Mouse (Mus musculus) embryonic facial prominence, embryonic 13.5 days (tissue): ENCODE data around the gene Rem1. TPM values are rescaled to one million over a fixed set of nuclear protein-coding genes. Genes with fewer than 3 reads are reported as not detected.
"Not testable (repeated sequence)": the region's sequence is repeated elsewhere in the genome, so short reads cannot be mapped to it uniquely, and the experiment has no call there.

Experiments
- ATAC-seq: fragments of 200-750 bp; cut with Nextera tagmentation; 2 replicates; pipeline ENCODE4 v1.8.0; 2017; ENCODE audit warnings: low read depth; ENCODE audit not compliant: insufficient number of reproducible peaks, insufficient read depth, low FRiP score, low TSS enrichment
- H3K27ac ChIP-seq: fragments of 300-500 bp; sonication (generic); 2 replicates; pipeline ENCODE4 v1.5.1; 2015; ENCODE audit warnings: moderate library complexity, mild to moderate bottlenecking, inconsistent platforms
- H3K27me3 ChIP-seq: fragments of 300-500 bp; sonication (generic); 2 replicates; pipeline ENCODE4 v1.6.1; 2015; ENCODE audit warnings: mild to moderate bottlenecking, inconsistent platforms
- H3K36me3 ChIP-seq: fragments of 300-500 bp; sonication (generic); 2 replicates; pipeline ENCODE4 v1.6.1; 2015; ENCODE audit warnings: mild to moderate bottlenecking, inconsistent platforms
- H3K4me1 ChIP-seq: fragments of 300-500 bp; sonication (generic); 2 replicates; pipeline ENCODE4 v1.6.1; 2015; ENCODE audit warnings: inconsistent platforms
- H3K4me2 ChIP-seq: fragments of 300-500 bp; sonication (generic); 2 replicates; pipeline ENCODE4 v1.6.1; 2015; ENCODE audit warnings: moderate library complexity, mild to moderate bottlenecking, inconsistent platforms
- H3K4me3 ChIP-seq: fragments of 300-500 bp; sonication (generic); 2 replicates; pipeline ENCODE4 v1.5.1; 2015; ENCODE audit warnings: mild to moderate bottlenecking, inconsistent platforms
- H3K9ac ChIP-seq: fragments of 300-500 bp; sonication (generic); 2 replicates; pipeline ENCODE4 v1.6.1; 2015; ENCODE audit warnings: mild to moderate bottlenecking, inconsistent platforms
- H3K9me3 ChIP-seq: fragments of 300-500 bp; sonication (generic); 2 replicates; pipeline ENCODE4 v1.6.1; 2016; ENCODE audit warnings: inconsistent platforms
- WGBS: fragments of 180-500 bp; shearing (Covaris S2); methylation state at CpG from one replicate; pipeline ENCODE4 v1.1.7; 2015; ENCODE audit warnings: mixed read lengths; 5-methylcytosine and 5-hydroxymethylcytosine counted together
- polyA plus RNA-seq: library from polyadenylated mRNA; unstranded; fragments of >200 nt; fragmentation: Nextera tagmentation; extraction: Ambion mirVana; gene quantifications from 2 replicates; pipeline ENCODE4 v1.2.1, GENCODE M21; 2015

Rem1 gene
- polyA plus RNA-seq, 1 experiment from 2014 or later = 1.7 TPM

- H3K36me3 ChIP-seq = no peaks in the 10 kb centered on the region
- no peak overlapping the region for H3K4me2 ChIP-seq
- no peaks in the 10 kb centered on the region for H3K4me1 ChIP-seq
- H3K27ac ChIP-seq = no peak overlapping the region
- no peaks in the 10 kb centered on the region for H3K27me3 ChIP-seq
- no peaks in the 10 kb centered on the region for H3K9me3 ChIP-seq
- no peak for ATAC-seq
- H3K4me3 ChIP-seq = no peak overlapping the region
- no peak overlapping the region for H3K9ac ChIP-seq
- WGBS = 76% methylated on average over 6 of the region's 6 CpGs
Observed at GRCm38 (mm10) chr2:152661163-152661562, 34.4 kb downstream of the Rem1 start.

GRCm38 (mm10) chr2:152666191-152666590 lies 39.4 kb downstream of the Rem1 start:
- not testable (repeated sequence) for H3K9me3 ChIP-seq, H3K4me1 ChIP-seq, H3K27ac ChIP-seq, H3K36me3 ChIP-seq, H3K4me3 ChIP-seq, H3K4me2 ChIP-seq, H3K27me3 ChIP-seq, ATAC-seq, H3K9ac ChIP-seq
- 78% methylated on average over 3 of the region's 3 CpGs for WGBS

- peak; percentile 77; the same call in 1 of the 2 replicates for ATAC-seq
- peak within 1 kb of the TSS; percentile 87 for H3K4me2 ChIP-seq
- H3K4me3 ChIP-seq = peak within 1 kb of the TSS; percentile 98
- 0% methylated on average over 34 of the region's 35 CpGs for WGBS
- peaks cover 18% of the 10 kb centered on the region for H3K36me3 ChIP-seq
- peaks cover 35% of the 10 kb centered on the region for H3K4me1 ChIP-seq
- H3K9me3 ChIP-seq = no peaks in the 10 kb centered on the region
- H3K27me3 ChIP-seq = no peaks in the 10 kb centered on the region
- peak within 1 kb of the TSS; percentile 97 for H3K9ac ChIP-seq
- peak within 1 kb of the TSS; percentile 99 for H3K27ac ChIP-seq
Observed at GRCm38 (mm10) chr2:152669256-152669638, 42.5 kb downstream of the Rem1 start, which contains the start of gene H13. H13 (plus strand) TSS chr2:152669461.

GRCm38 (mm10) chr2:152669639-152670484 lies 43.1 kb downstream of the Rem1 start:
- Histone ChIP-seq H3K27me3 (no peaks in the 10 kb centered on the region), H3K9ac (peak overlapping the region; percentile 97), H3K36me3 (peaks cover 21% of the 10 kb centered on the region), H3K4me3 (peak overlapping the region; percentile 98), H3K4me2 (peak overlapping the region; percentile 87), H3K9me3 (no peaks in the 10 kb centered on the region), H3K4me1 (peaks cover 38% of the 10 kb centered on the region), H3K27ac (peak overlapping the region; percentile 99)
- ATAC-seq = peak; percentile 71
- under 1% methylated on average over 46 of the region's 46 CpGs for WGBS

GRCm38 (mm10) chr2:152670983-152671641 lies 44.4 kb downstream of the Rem1 start:
- H3K4me3 ChIP-seq = peak overlapping the region; percentile 98
- no peak for ATAC-seq
- H3K27me3 ChIP-seq = no peaks in the 10 kb centered on the region
- WGBS = 46% methylated on average over 9 of the region's 9 CpGs
- no peaks in the 10 kb centered on the region for H3K9me3 ChIP-seq
- peak overlapping the region; percentile 97 for H3K9ac ChIP-seq
- H3K4me2 ChIP-seq = peak overlapping the region; percentile 87
- peak overlapping the region; percentile 99 for H3K27ac ChIP-seq
- peaks cover 33% of the 10 kb centered on the region for H3K36me3 ChIP-seq
- H3K4me1 ChIP-seq = peaks cover 50% of the 10 kb centered on the region

GRCm38 (mm10) chr2:152671642-152671999 lies 44.9 kb downstream of the Rem1 start:
- H3K4me3 ChIP-seq = peak overlapping the region; percentile 98
- peak overlapping the region; percentile 99; the same call in 1 of the 2 replicates for H3K27ac ChIP-seq
- 32% methylated on average over 5 of the region's 5 CpGs for WGBS
- no peaks in the 10 kb centered on the region for H3K9me3 ChIP-seq
- H3K4me2 ChIP-seq = peak overlapping the region; percentile 87
- H3K27me3 ChIP-seq = no peaks in the 10 kb centered on the region
- H3K36me3 ChIP-seq = peaks cover 38% of the 10 kb centered on the region
- ATAC-seq = no peak
- peaks cover 51% of the 10 kb centered on the region for H3K4me1 ChIP-seq
- peak overlapping the region; percentile 97 for H3K9ac ChIP-seq

GRCm38 (mm10) chr2:152672166-152672565 lies 45.4 kb downstream of the Rem1 start:
- Histone ChIP-seq H3K9ac (peak overlapping the region; percentile 97), H3K4me1 (peaks cover 51% of the 10 kb centered on the region), H3K4me3 (peak overlapping the region; percentile 98), H3K27me3 (no peaks in the 10 kb centered on the region), H3K4me2 (peak overlapping the region; percentile 87), H3K36me3 (peaks cover 44% of the 10 kb centered on the region), H3K9me3 (no peaks in the 10 kb centered on the region), H3K27ac (no peak overlapping the region; the same call in 1 of the 2 replicates)
- no peak for ATAC-seq
- 85% methylated on average over 12 of the region's 12 CpGs for WGBS

- WGBS = 83% methylated on average over 11 of the region's 11 CpGs
- Histone ChIP-seq H3K9ac (peak overlapping the region; percentile 51; the same call in 1 of the 2 replicates), H3K27me3 (no peaks in the 10 kb centered on the region), H3K9me3 (no peaks in the 10 kb centered on the region), H3K36me3 (peaks cover 62% of the 10 kb centered on the region), H3K4me1 (peaks cover 55% of the 10 kb centered on the region), H3K27ac (no peak overlapping the region), H3K4me2 (no peak overlapping the region), H3K4me3 (no peak overlapping the region)
- no peak for ATAC-seq
Observed at GRCm38 (mm10) chr2:152674148-152674547, 47.4 kb downstream of the Rem1 start.

- Histone ChIP-seq H3K4me2 (no peak overlapping the region), H3K9ac (no peak overlapping the region), H3K4me3 (no peak overlapping the region), H3K9me3 (no peaks in the 10 kb centered on the region), H3K4me1 (peaks cover 55% of the 10 kb centered on the region), H3K27ac (peak overlapping the region; percentile 8; the same call in 1 of the 2 replicates), H3K36me3 (peaks cover 73% of the 10 kb centered on the region), H3K27me3 (no peaks in the 10 kb centered on the region)
- 66% methylated on average over 13 of the region's 13 CpGs for WGBS
- ATAC-seq = no peak
Observed at GRCm38 (mm10) chr2:152675252-152675791, 48.6 kb downstream of the Rem1 start.

- WGBS = 54% methylated on average over 3 of the region's 3 CpGs
- no peaks in the 10 kb centered on the region for H3K9me3 ChIP-seq
- H3K36me3 ChIP-seq = peaks cover 89% of the 10 kb centered on the region
- H3K4me2 ChIP-seq = no peak overlapping the region
- H3K27me3 ChIP-seq = no peaks in the 10 kb centered on the region
- ATAC-seq = no peak
- peaks cover 27% of the 10 kb centered on the region for H3K4me1 ChIP-seq
- H3K4me3 ChIP-seq = no peak overlapping the region
- H3K27ac ChIP-seq = no peak overlapping the region
- H3K9ac ChIP-seq = no peak overlapping the region
Observed at GRCm38 (mm10) chr2:152678302-152678701, 51.6 kb downstream of the Rem1 start.

GRCm38 (mm10) chr2:152678925-152679324 lies 52.2 kb downstream of the Rem1 start:
- Histone ChIP-seq H3K4me2 (no peak overlapping the region), H3K4me3 (no peak overlapping the region), H3K27ac (no peak overlapping the region), H3K9me3 (no peaks in the 10 kb centered on the region), H3K27me3 (no peaks in the 10 kb centered on the region), H3K36me3 (peaks cover 94% of the 10 kb centered on the region), H3K4me1 (peaks cover 24% of the 10 kb centered on the region), H3K9ac (no peak overlapping the region)
- WGBS = 89% methylated on average over 5 of the region's 5 CpGs
- ATAC-seq = no peak
